Mouse (Mus musculus) limb, embryonic 13.5 days (tissue): ENCODE results near the gene A830031A19Rik. TPM values are rescaled to one million over a fixed set of nuclear protein-coding genes. Genes with fewer than 3 reads are reported as not detected.

Source experiments
- ATAC-seq: fragments of 200-750 bp; cut with Nextera tagmentation; 2 replicates; pipeline ENCODE4 v1.8.0; 2017; ENCODE audit warnings: low read depth, moderate number of reproducible peaks, moderate TSS enrichment; ENCODE audit not compliant: low FRiP score
- H3K27ac ChIP-seq: fragments of 300-500 bp; sonication (generic); 2 replicates; pipeline ENCODE4 v1.5.1; 2015; ENCODE audit warnings: inconsistent platforms, mild to moderate bottlenecking, moderate library complexity
- H3K27me3 ChIP-seq: fragments of 300-500 bp; sonication (generic); 2 replicates; pipeline ENCODE4 v1.6.1; 2015; ENCODE audit warnings: mild to moderate bottlenecking, inconsistent platforms
- H3K36me3 ChIP-seq: fragments of 300-500 bp; sonication (generic); 2 replicates; pipeline ENCODE4 v1.6.1; 2015; ENCODE audit warnings: inconsistent platforms, mild to moderate bottlenecking, moderate library complexity
- H3K4me1 ChIP-seq: fragments of 300-500 bp; sonication (generic); 2 replicates; pipeline ENCODE4 v1.6.1; 2015; ENCODE audit warnings: inconsistent platforms
- H3K4me2 ChIP-seq: fragments of 300-500 bp; sonication (generic); replicated peaks from 2 replicates; pipeline ENCODE4 v1.6.1; 2015; ENCODE audit warnings: inconsistent platforms, mild to moderate bottlenecking, moderate library complexity
- H3K4me3 ChIP-seq: fragments of 300-500 bp; sonication (generic); 2 replicates; pipeline ENCODE4 v1.5.1; 2015; ENCODE audit warnings: moderate library complexity, mild to moderate bottlenecking, inconsistent platforms
- H3K9ac ChIP-seq: fragments of 300-500 bp; sonication (generic); 2 replicates; pipeline ENCODE4 v1.6.1; 2015; ENCODE audit warnings: mild to moderate bottlenecking, inconsistent platforms
- H3K9me3 ChIP-seq: fragments of 300-500 bp; sonication (generic); 2 replicates; pipeline ENCODE4 v1.6.1; 2016; ENCODE audit warnings: inconsistent platforms
- WGBS: fragments of 180-500 bp; shearing (Covaris S2); methylation state at CpG from one replicate; pipeline ENCODE4 v1.1.7; 2015; 5-methylcytosine and 5-hydroxymethylcytosine counted together
- polyA plus RNA-seq: library from polyadenylated mRNA; unstranded; fragments of >200 nt; fragmentation: Nextera tagmentation; extraction: Ambion mirVana; gene quantifications from 2 replicates; pipeline ENCODE4 v1.2.1, GENCODE M21; 2015

A830031A19Rik gene
- polyA plus RNA-seq, 1 experiment from 2014 or later: not detected

DNA sequence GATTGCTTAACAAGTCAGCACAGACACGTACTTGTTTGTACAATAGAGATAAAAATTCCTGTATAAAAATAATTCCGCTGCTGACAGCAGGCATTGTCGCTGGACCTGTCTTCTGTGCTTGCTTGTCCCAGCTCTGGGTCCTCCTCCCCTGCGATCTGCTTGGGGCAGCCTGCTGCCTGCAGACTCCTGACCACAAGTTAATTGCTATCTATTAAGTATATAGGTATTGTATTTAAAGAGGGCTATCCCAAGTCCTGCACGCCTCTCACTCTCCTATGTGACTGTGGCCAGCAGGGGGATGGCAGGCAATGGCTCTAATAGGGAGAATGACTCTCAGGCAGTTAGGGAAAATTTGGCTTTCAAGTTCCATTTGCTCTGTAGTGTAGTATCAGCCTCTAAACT lies 19.2 kb upstream of the A830031A19Rik start:
- no peak overlapping the region for H3K9ac ChIP-seq
- 58% methylated on average over 5 of the region's 5 CpGs for WGBS
- H3K9me3 ChIP-seq: no peaks in the 10 kb centered on the region
- peaks cover 21% of the 10 kb centered on the region for H3K36me3 ChIP-seq
- no peak for ATAC-seq
- no peak overlapping the region for H3K27ac ChIP-seq
- no peaks in the 10 kb centered on the region for H3K27me3 ChIP-seq
- no peak overlapping the region for H3K4me3 ChIP-seq
- no peak overlapping the region for H3K4me2 ChIP-seq
- peaks cover 90% of the 10 kb centered on the region for H3K4me1 ChIP-seq

GRCm38 (mm10) chr11:24092618-24093017 lies 17.8 kb upstream of the A830031A19Rik start:
- H3K4me1 ChIP-seq: peaks cover 90% of the 10 kb centered on the region
- no peaks in the 10 kb centered on the region for H3K27me3 ChIP-seq
- H3K27ac ChIP-seq: no peak overlapping the region

DNA sequence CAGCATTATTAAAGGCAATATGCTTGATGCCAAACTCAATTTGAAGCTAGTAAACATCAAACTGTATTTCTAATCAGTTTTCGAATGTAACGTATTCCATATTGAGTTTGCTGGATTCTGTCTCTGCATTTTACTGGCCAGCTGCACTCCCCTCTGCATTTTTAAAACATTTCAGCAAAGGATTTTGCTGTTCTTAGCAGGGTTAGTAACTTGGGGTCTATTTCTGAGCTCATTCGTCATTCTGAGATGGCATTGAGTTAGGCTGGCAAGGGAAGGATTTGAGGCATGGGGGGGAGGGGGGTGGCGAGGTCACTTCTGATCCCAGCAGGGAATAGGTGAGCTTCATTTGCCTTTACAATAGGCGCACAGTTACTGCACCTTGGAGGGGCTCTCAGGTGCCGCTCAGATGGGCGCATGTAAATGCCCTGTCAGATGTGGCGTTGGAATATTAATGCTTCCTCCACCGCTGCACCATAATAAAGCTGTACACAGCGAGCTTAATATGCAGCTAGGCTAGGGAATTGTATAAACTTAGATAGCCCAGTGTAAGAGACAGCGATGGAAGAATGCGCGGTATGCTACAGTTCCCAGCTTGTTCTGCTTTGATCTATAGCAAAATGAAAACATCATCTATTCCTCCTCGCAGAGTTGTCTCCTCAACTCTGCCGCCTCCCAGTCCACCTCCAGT lies 16.7 kb upstream of the A830031A19Rik start:
- H3K4me2 ChIP-seq: peak overlapping the region; percentile 50
- ATAC-seq: no peak
- peak overlapping the region; percentile 39; the same call in 1 of the 2 replicates for H3K27ac ChIP-seq
- H3K9ac ChIP-seq: no peak overlapping the region
- peak overlapping the region; percentile 11 for H3K4me3 ChIP-seq
- WGBS: 26% methylated on average over 15 of the region's 15 CpGs
- H3K36me3 ChIP-seq: peaks cover 46% of the 10 kb centered on the region
- H3K9me3 ChIP-seq: no peaks in the 10 kb centered on the region
- H3K27me3 ChIP-seq: no peaks in the 10 kb centered on the region
- H3K4me1 ChIP-seq: peaks cover 85% of the 10 kb centered on the region

More at GRCm38 (mm10) chr11:24092618-24093017, 17.8 kb upstream of the A830031A19Rik start:
- WGBS: 43% methylated on average over 3 of the region's 3 CpGs
- H3K9ac ChIP-seq: no peak overlapping the region
- no peak for ATAC-seq
- no peak overlapping the region for H3K4me3 ChIP-seq
- H3K36me3 ChIP-seq: peaks cover 35% of the 10 kb centered on the region
- H3K9me3 ChIP-seq: no peaks in the 10 kb centered on the region
- no peak overlapping the region for H3K4me2 ChIP-seq

DNA sequence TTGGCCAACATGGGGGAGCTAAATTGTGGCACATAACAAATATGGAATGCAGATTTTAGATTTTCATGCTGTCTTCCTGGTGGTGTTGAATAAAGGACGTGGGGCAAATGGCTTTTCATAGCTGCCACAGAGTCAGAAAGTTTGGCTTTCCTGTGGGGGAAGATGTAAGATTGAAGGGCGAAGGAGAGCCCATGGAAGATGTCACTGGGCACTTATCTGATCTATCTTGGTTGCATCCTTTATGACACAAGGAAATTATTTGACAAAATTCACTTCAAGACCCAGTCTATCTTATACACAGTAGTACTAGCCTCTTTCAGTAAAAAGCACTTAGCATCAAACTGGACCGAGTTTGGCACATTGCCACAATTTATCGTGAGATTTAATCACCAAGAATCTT lies 15.6 kb upstream of the A830031A19Rik start:
- Histone ChIP-seq H3K4me1 (peaks cover 85% of the 10 kb centered on the region), H3K36me3 (peaks cover 57% of the 10 kb centered on the region), H3K4me3 (no peak overlapping the region)

GRCm38 (mm10) chr11:24087069-24087468 lies 12.2 kb upstream of the A830031A19Rik start:
- H3K27ac ChIP-seq: no peak overlapping the region
- 76% methylated on average over 4 of the region's 4 CpGs for WGBS

More for the DNA sequence above, 15.6 kb upstream of the A830031A19Rik start:
- 68% methylated on average over 4 of the region's 4 CpGs for WGBS
- Histone ChIP-seq H3K27ac (no peak overlapping the region), H3K27me3 (no peaks in the 10 kb centered on the region), H3K9me3 (no peaks in the 10 kb centered on the region), H3K9ac (no peak overlapping the region), H3K4me2 (no peak overlapping the region)
- no peak for ATAC-seq

GRCm38 (mm10) chr11:24085986-24086385 lies 11.1 kb upstream of the A830031A19Rik start:
- ATAC-seq: no peak
- H3K4me2 ChIP-seq: peak overlapping the region; percentile 19; the same call in 1 of the 2 replicates
- no peak overlapping the region; the same call in 1 of the 2 replicates for H3K27ac ChIP-seq
- H3K9me3 ChIP-seq: no peaks in the 10 kb centered on the region
- WGBS: 34% methylated on average over 6 of the region's 6 CpGs
- no peaks in the 10 kb centered on the region for H3K27me3 ChIP-seq
- H3K4me1 ChIP-seq: peaks cover 72% of the 10 kb centered on the region
- H3K4me3 ChIP-seq: no peak overlapping the region
- H3K36me3 ChIP-seq: peaks cover 51% of the 10 kb centered on the region
- H3K9ac ChIP-seq: peak overlapping the region; percentile 14

More at GRCm38 (mm10) chr11:24087069-24087468, 12.2 kb upstream of the A830031A19Rik start:
- no peaks in the 10 kb centered on the region for H3K27me3 ChIP-seq
- H3K36me3 ChIP-seq: peaks cover 51% of the 10 kb centered on the region
- H3K9ac ChIP-seq: no peak overlapping the region
- peaks cover 81% of the 10 kb centered on the region for H3K4me1 ChIP-seq
- H3K4me2 ChIP-seq: no peak overlapping the region
- ATAC-seq: no peak
- no peak overlapping the region for H3K4me3 ChIP-seq
- no peaks in the 10 kb centered on the region for H3K9me3 ChIP-seq

GRCm38 (mm10) chr11:24084590-24084989 lies 9.7 kb upstream of the A830031A19Rik start:
- WGBS: 58% methylated on average over 4 of the region's 4 CpGs
- Histone ChIP-seq H3K27ac (no peak overlapping the region; the same call in 1 of the 2 replicates), H3K9ac (no peak overlapping the region), H3K4me2 (peak overlapping the region; percentile 49), H3K4me1 (peaks cover 59% of the 10 kb centered on the region), H3K36me3 (peaks cover 44% of the 10 kb centered on the region), H3K4me3 (peak overlapping the region; percentile 11), H3K9me3 (no peaks in the 10 kb centered on the region), H3K27me3 (no peaks in the 10 kb centered on the region)
- no peak for ATAC-seq

DNA sequence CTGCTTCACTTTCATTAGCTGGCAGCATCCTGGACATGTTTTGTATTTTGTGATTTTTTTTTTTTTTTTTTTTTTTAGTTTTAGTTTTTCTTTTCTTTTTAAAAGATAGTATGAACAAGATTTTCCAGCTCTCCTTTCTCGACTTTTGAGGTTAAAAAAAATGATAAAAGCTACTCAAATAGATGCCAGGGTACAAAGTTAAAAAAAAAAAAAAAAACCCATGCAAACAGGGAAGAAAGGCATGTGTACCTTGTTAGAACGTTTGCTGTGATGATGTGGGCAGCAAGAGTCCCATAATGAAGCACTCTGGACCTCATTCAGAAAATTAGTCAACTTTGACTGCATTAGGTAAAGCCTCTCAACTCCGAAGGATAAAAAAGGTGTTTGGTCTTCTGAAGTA lies 9.2 kb upstream of the A830031A19Rik start:
- ATAC-seq: no peak
- Histone ChIP-seq H3K4me3 (peak overlapping the region; percentile 87), H3K4me1 (peaks cover 54% of the 10 kb centered on the region), H3K27me3 (no peaks in the 10 kb centered on the region), H3K36me3 (peaks cover 40% of the 10 kb centered on the region), H3K9ac (no peak overlapping the region), H3K9me3 (no peaks in the 10 kb centered on the region), H3K4me2 (peak overlapping the region; percentile 96), H3K27ac (no peak overlapping the region)
- 26% methylated on average over 3 of the region's 3 CpGs for WGBS

GRCm38 (mm10) chr11:24083423-24083822 lies 8.6 kb upstream of the A830031A19Rik start:
- peak overlapping the region; percentile 96 for H3K4me2 ChIP-seq
- WGBS: 43% methylated on average over 7 of the region's 7 CpGs
- no peaks in the 10 kb centered on the region for H3K27me3 ChIP-seq
- no peak overlapping the region for H3K27ac ChIP-seq
- no peak for ATAC-seq
- peaks cover 48% of the 10 kb centered on the region for H3K4me1 ChIP-seq
- peak overlapping the region; percentile 60 for H3K9ac ChIP-seq
- H3K36me3 ChIP-seq: peaks cover 33% of the 10 kb centered on the region
- H3K9me3 ChIP-seq: no peaks in the 10 kb centered on the region
- H3K4me3 ChIP-seq: peak overlapping the region; percentile 87

GRCm38 (mm10) chr11:24083076-24083405 lies 8.2 kb upstream of the A830031A19Rik start:
- no peak overlapping the region for H3K27ac ChIP-seq

GRCm38 (mm10) chr11:24082385-24083075 lies 7.7 kb upstream of the A830031A19Rik start:
- peaks cover 41% of the 10 kb centered on the region for H3K4me1 ChIP-seq
- peak overlapping the region; percentile 87 for H3K4me3 ChIP-seq
- peak overlapping the region; percentile 96 for H3K4me2 ChIP-seq
- peak overlapping the region; percentile 99 for H3K9ac ChIP-seq
- peak overlapping the region; percentile 99 for H3K27ac ChIP-seq
- H3K36me3 ChIP-seq: peaks cover 24% of the 10 kb centered on the region
- ATAC-seq: no peak
- no peaks in the 10 kb centered on the region for H3K27me3 ChIP-seq
- 9% methylated on average over 11 of the region's 11 CpGs for WGBS
- no peaks in the 10 kb centered on the region for H3K9me3 ChIP-seq

More at GRCm38 (mm10) chr11:24083076-24083405, 8.2 kb upstream of the A830031A19Rik start:
- WGBS: 5% methylated on average over 1 of the region's 1 CpGs
- H3K9me3 ChIP-seq: no peaks in the 10 kb centered on the region
- H3K4me3 ChIP-seq: peak overlapping the region; percentile 87
- H3K9ac ChIP-seq: peak overlapping the region; percentile 60
- H3K4me2 ChIP-seq: peak overlapping the region; percentile 96
- H3K36me3 ChIP-seq: peaks cover 30% of the 10 kb centered on the region
- H3K4me1 ChIP-seq: peaks cover 44% of the 10 kb centered on the region
- no peak for ATAC-seq
- no peaks in the 10 kb centered on the region for H3K27me3 ChIP-seq

GRCm38 (mm10) chr11:24081687-24082384 lies 7.0 kb upstream of the A830031A19Rik start:
- H3K36me3 ChIP-seq: peaks cover 17% of the 10 kb centered on the region
- no peaks in the 10 kb centered on the region for H3K27me3 ChIP-seq
- H3K27ac ChIP-seq: peak overlapping the region; percentile 99
- H3K9ac ChIP-seq: peak overlapping the region; percentile 99
- H3K4me2 ChIP-seq: peak overlapping the region; percentile 96
- no peak for ATAC-seq
- peaks cover 38% of the 10 kb centered on the region for H3K4me1 ChIP-seq
- under 1% methylated on average over 43 of the region's 43 CpGs for WGBS
- H3K9me3 ChIP-seq: no peaks in the 10 kb centered on the region
- H3K4me3 ChIP-seq: peak overlapping the region; percentile 87
